Mouse (Mus musculus): ENCODE data around the gene Fam24a.

- TF ChIP-seq EP300 (IDR thresholded peaks at IDR 0.05; ENCODE audit: low read depth) (no peak), CTCF (IDR thresholded peaks at IDR 0.05; ENCODE audit: low read depth) (no peak)
These were observed 30.5 kb downstream of the Fam24a start for GRCm38 (mm10) chr7:131364131-131364530.

Measured in heart, postnatal 0 days (tissue).